Mouse (Mus musculus): Measurements from ENCODE around the gene Baz2a. TPM values are rescaled to one million over a fixed set of nuclear protein-coding genes. Genes with fewer than 3 reads are reported as not detected.

Gene Baz2a
- total and polyA plus RNA-seq, 3 experiments, result 16.6 to 116 (median 34.7) TPM

DNA sequence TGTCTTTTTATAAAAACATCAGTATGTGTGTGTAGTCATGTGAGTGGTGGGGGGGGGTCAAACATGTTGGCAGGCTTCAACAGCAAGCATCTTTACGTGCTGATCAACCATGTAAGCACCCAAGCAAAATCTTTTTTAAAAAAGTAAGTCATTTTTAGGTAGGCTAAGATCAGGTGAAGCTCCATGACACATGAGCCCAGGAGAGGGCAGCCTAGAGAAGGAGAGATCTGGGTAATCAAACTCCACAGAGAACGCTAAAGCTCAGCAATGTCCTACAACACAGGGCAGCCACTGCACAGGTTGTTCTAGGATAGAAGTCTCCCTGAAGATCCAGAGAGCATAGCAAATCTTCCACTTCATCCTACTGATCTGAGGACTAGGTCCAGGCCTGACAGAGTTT is 50.8 kb downstream of the Baz2a start:
- peaks cover 4% of the 10 kb centered on the region; the same call in 1 of the 2 replicates for H3K4me1 ChIP-seq (ENCODE audit: insufficient read depth, low read depth, low read length)
- H3K36me3 ChIP-seq (replicated peaks), result peaks cover 54% of the 10 kb centered on the region
- DNase-seq (ENCODE audit: low spot score) (no peak), ATAC-seq (ENCODE audit: extremely low read depth, insufficient number of reproducible peaks, low FRiP score, poor library complexity, severe bottlenecking) (no peak)
- H3K27me3 ChIP-seq (ENCODE audit: insufficient read depth, low read length), result no peaks in the 10 kb centered on the region
- TF ChIP-seq POLR2AphosphoS5 (IDR thresholded peaks at IDR 0.05; ENCODE audit: insufficient replicate concordance, low read depth, low read length), result no peak
- TF ChIP-seq CTCF (IDR thresholded peaks at IDR 0.05; ENCODE audit: low read depth, low read length), result no peak
- TF ChIP-seq GATA1 (IDR thresholded peaks at IDR 0.05; ENCODE audit: borderline replicate concordance, low read length), result no peak
- no peak for TF ChIP-seq GATA2 (IDR thresholded peaks at IDR 0.05; ENCODE audit: borderline replicate concordance, low read depth, low read length)
- no peak for TF ChIP-seq TAL1 (conservative IDR thresholded peaks at IDR 0.05; ENCODE audit: low read depth, low read length)
- H3K4me3 ChIP-seq (ENCODE audit: low read depth, low read length), result no peak overlapping the region
- H3K9me3 ChIP-seq (replicated peaks), result no peaks in the 10 kb centered on the region

DNA sequence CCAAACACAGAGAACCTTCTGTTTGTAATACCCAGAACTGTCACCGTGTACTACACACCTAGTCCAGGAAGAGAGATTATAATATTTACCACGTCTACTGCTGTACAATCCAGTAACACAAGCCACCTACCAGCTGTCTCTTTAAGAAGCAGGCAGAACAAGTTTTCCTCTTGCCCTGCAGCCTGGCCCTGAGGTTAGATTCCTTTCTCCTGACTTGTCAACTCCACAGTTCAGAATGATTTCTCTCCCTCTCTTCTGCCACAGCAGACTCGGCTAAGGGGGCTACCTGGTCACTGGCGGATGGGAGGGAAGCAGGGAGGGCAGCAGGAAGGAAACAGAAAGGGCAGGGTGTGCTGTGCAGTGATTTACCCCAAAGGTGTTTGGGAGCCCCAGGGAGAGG is 52.3 kb downstream of the Baz2a start:
- Histone ChIP-seq H3K36me3 (replicated peaks) (peaks cover 41% of the 10 kb centered on the region), H3K27me3 (ENCODE audit: insufficient read depth, low read length) (no peaks in the 10 kb centered on the region), H3K9me3 (replicated peaks) (no peaks in the 10 kb centered on the region), H3K4me3 (ENCODE audit: low read depth, low read length) (no peak overlapping the region), H3K4me1 (ENCODE audit: insufficient read depth, low read depth, low read length) (peaks cover 5% of the 10 kb centered on the region)
- no peak for DNase-seq (ENCODE audit: low spot score)
- no peak for ATAC-seq (ENCODE audit: extremely low read depth, insufficient number of reproducible peaks, low FRiP score, poor library complexity, severe bottlenecking)
- TF ChIP-seq POLR2AphosphoS5 (IDR thresholded peaks at IDR 0.05; ENCODE audit: insufficient replicate concordance, low read depth, low read length) (no peak), TAL1 (conservative IDR thresholded peaks at IDR 0.05; ENCODE audit: low read depth, low read length) (no peak), GATA2 (IDR thresholded peaks at IDR 0.05; ENCODE audit: borderline replicate concordance, low read depth, low read length) (no peak)

DNA sequence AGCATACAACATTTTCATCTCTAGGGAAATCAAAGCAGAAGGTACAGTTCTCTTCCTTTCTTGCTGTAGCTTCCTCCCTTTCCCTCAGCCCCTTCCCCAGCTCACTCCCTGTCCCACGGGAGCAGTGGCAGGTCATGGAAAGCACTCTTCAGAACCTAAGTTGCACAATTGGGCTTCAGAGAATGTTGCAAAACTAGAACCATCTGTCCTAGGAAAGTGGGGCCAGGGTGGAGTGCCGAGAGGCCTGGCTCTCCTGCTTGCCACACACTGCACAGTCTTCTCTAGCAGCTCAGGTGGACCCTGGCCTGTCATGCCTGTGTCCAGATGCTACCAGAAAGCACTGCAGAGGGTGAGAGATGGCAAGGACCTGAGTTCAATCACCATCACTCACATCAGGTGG is 53.6 kb downstream of the Baz2a start:
- Histone ChIP-seq H3K4me1 (ENCODE audit: insufficient read depth, low read depth, low read length) (peaks cover 18% of the 10 kb centered on the region), H3K27me3 (ENCODE audit: insufficient read depth, low read length) (no peaks in the 10 kb centered on the region), H3K36me3 (replicated peaks) (peaks cover 37% of the 10 kb centered on the region), H3K4me3 (ENCODE audit: low read depth, low read length) (no peak overlapping the region), H3K9me3 (replicated peaks) (no peaks in the 10 kb centered on the region)
- DNase-seq (ENCODE audit: low spot score) (no peak), ATAC-seq (ENCODE audit: extremely low read depth, insufficient number of reproducible peaks, low FRiP score, poor library complexity, severe bottlenecking) (no peak)
- TF ChIP-seq GATA1 (IDR thresholded peaks at IDR 0.05; ENCODE audit: borderline replicate concordance, low read length), result no peak
- no peak for TF ChIP-seq GATA2 (IDR thresholded peaks at IDR 0.05; ENCODE audit: borderline replicate concordance, low read depth, low read length)
- TF ChIP-seq TAL1 (conservative IDR thresholded peaks at IDR 0.05; ENCODE audit: low read depth, low read length), result no peak
- TF ChIP-seq CTCF (IDR thresholded peaks at IDR 0.05; ENCODE audit: low read depth, low read length), result no peak
- no peak for TF ChIP-seq POLR2AphosphoS5 (IDR thresholded peaks at IDR 0.05; ENCODE audit: insufficient replicate concordance, low read depth, low read length)

DNA sequence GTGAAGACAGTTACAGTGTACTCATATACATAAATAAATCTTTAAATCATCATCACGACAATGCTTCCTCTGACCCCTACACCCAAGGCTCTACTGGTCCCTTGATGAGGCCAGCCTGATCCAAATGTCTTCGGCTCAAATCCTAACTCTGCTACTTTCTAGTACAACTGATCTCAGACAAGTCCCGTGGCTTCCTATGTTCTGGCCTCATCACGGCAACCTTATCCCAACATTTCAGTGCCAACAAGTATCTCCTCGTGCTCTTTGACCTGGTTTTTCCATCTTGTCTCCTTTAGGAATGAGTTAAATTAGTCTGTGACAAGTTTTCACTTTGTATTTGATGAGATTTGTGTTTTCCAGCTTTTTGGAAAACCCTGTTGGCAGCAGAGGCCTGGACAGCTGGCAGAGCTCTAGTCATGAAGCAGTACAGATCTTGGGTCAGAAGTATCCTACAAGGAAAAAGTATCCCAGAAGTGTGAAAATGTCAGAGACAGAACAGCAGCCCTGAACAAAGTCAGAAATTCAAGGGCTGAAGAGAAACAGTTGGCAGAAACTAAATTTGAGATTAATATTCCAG is 57.5 kb downstream of the Baz2a start:
- peak overlapping the region; percentile 66; the same call in 1 of the 2 replicates for H3K4me3 ChIP-seq (ENCODE audit: low read depth, low read length)
- TF ChIP-seq CTCF (IDR thresholded peaks at IDR 0.05; ENCODE audit: low read depth, low read length) (no peak), POLR2AphosphoS5 (IDR thresholded peaks at IDR 0.05; ENCODE audit: insufficient replicate concordance, low read depth, low read length) (no peak), TAL1 (conservative IDR thresholded peaks at IDR 0.05; ENCODE audit: low read depth, low read length) (no peak), GATA1 (IDR thresholded peaks at IDR 0.05; ENCODE audit: borderline replicate concordance, low read length) (no peak), GATA2 (IDR thresholded peaks at IDR 0.05; ENCODE audit: borderline replicate concordance, low read depth, low read length) (no peak)

DNA sequence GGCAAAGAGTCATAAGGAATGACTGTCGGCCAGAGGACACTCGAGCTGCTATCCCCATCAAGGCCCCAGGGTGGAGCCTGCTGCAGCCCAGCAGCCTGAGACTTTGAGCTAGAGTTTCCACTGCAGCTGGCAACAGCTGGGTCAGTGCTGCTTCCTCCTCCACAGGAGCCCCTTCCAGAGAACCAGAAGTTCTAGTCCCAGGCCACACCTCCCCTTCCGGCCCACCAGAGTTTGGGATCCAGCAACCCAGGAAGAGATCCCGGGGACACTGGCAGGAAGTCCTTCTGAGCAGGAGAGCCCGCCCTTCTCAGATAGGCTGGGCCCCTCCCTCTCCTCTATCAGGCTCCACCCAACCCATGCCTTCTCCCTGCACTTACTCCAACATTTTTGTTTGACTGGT is 58.2 kb downstream of the Baz2a start:
- peaks cover 20% of the 10 kb centered on the region for H3K4me1 ChIP-seq (ENCODE audit: insufficient read depth, low read depth, low read length)
- H3K4me3 ChIP-seq (ENCODE audit: low read depth, low read length), result peak overlapping the region; percentile 66
- peaks cover 24% of the 10 kb centered on the region for H3K36me3 ChIP-seq (replicated peaks)
- DNase-seq (ENCODE audit: low spot score) (peak; percentile 84), ATAC-seq (ENCODE audit: extremely low read depth, insufficient number of reproducible peaks, low FRiP score, poor library complexity, severe bottlenecking) (peak; percentile 97)
- H3K9me3 ChIP-seq (replicated peaks), result no peaks in the 10 kb centered on the region
- TF ChIP-seq GATA2 (IDR thresholded peaks at IDR 0.05; ENCODE audit: borderline replicate concordance, low read depth, low read length) (no peak), CTCF (IDR thresholded peaks at IDR 0.05; ENCODE audit: low read depth, low read length) (no peak), POLR2AphosphoS5 (IDR thresholded peaks at IDR 0.05; ENCODE audit: insufficient replicate concordance, low read depth, low read length) (no peak), TAL1 (conservative IDR thresholded peaks at IDR 0.05; ENCODE audit: low read depth, low read length) (no peak), GATA1 (IDR thresholded peaks at IDR 0.05; ENCODE audit: borderline replicate concordance, low read length) (no peak)
- no peaks in the 10 kb centered on the region for H3K27me3 ChIP-seq (ENCODE audit: insufficient read depth, low read length)

More for the DNA sequence above, 57.5 kb downstream of the Baz2a start:
- peaks cover 20% of the 10 kb centered on the region for H3K4me1 ChIP-seq (ENCODE audit: insufficient read depth, low read depth, low read length)
- ATAC-seq (ENCODE audit: extremely low read depth, insufficient number of reproducible peaks, low FRiP score, poor library complexity, severe bottlenecking) (no peak), DNase-seq (ENCODE audit: low spot score) (no peak)
- H3K27me3 ChIP-seq (ENCODE audit: insufficient read depth, low read length), result no peaks in the 10 kb centered on the region
- H3K36me3 ChIP-seq (replicated peaks), result peaks cover 25% of the 10 kb centered on the region
- no peaks in the 10 kb centered on the region for H3K9me3 ChIP-seq (replicated peaks)

DNA sequence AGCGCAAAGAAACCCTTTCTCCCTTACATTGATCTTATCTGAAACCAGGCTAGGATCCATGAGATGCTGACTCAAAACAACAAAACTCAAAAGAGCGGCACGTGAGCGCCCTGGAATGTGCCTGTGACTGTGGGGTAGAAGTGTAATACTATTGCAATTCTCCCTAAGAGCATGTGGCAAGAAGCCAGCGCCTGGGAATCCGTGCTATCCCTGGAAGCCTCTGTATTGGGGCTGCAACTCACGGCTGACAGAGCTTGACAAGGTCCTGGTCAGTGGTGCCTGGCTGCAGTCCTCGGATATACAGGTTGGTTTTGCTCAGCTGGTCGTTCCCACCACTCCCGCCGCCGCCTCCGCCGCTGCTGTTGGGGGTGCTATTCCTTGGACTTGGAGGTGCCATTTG is 59.6 kb downstream of the Baz2a start:
- peaks cover 15% of the 10 kb centered on the region for H3K4me1 ChIP-seq (ENCODE audit: insufficient read depth, low read depth, low read length)
- H3K36me3 ChIP-seq (replicated peaks), result peaks cover 12% of the 10 kb centered on the region
- no peaks in the 10 kb centered on the region for H3K27me3 ChIP-seq (ENCODE audit: insufficient read depth, low read length)
- no peak for TF ChIP-seq POLR2AphosphoS5 (IDR thresholded peaks at IDR 0.05; ENCODE audit: insufficient replicate concordance, low read depth, low read length)
- TF ChIP-seq CTCF (IDR thresholded peaks at IDR 0.05; ENCODE audit: low read depth, low read length), result no peak
- no peak for TF ChIP-seq GATA1 (IDR thresholded peaks at IDR 0.05; ENCODE audit: borderline replicate concordance, low read length)
- no peak for TF ChIP-seq TAL1 (conservative IDR thresholded peaks at IDR 0.05; ENCODE audit: low read depth, low read length)
- no peak for TF ChIP-seq GATA2 (IDR thresholded peaks at IDR 0.05; ENCODE audit: borderline replicate concordance, low read depth, low read length)
- ATAC-seq (ENCODE audit: extremely low read depth, insufficient number of reproducible peaks, low FRiP score, poor library complexity, severe bottlenecking) (no peak), DNase-seq (ENCODE audit: low spot score) (no peak)
- no peak overlapping the region for H3K4me3 ChIP-seq (ENCODE audit: low read depth, low read length)
- no peaks in the 10 kb centered on the region for H3K9me3 ChIP-seq (replicated peaks)

All from G1E (cell line).